In genomic region chr14:62333909-62334687, GRCm38 (mm10) we compare ENCODE assay signal across 12 mouse cellular contexts. TPM values are rescaled to one million over a fixed set of nuclear protein-coding genes. Genes with fewer than 3 reads are reported as not detected.
DNase-seq lines count a peak whose midpoint lies in the region; ATAC-seq and TF ChIP-seq lines count a peak whose summit lies in the region.
"Had no signal": no experiment of that assay in that cellular context is flagged by ENCODE, and none has a peak within 500 bp of the region (broad histone marks: within the 10 kb centered on the region; RNA-seq: fewer than 3 reads in every experiment).

No protein-coding gene starts in this region.

- no peak overlapping the region for H3K4me3 ChIP-seq in intestine, postnatal 0 days (ENCODE audit: low read depth, low read length)
- no peak overlapping the region for H3K4me3 ChIP-seq in intestine, embryonic 16.5 days (ENCODE audit: low read length)
- no peak overlapping the region for H3K4me3 ChIP-seq in neural tube, embryonic 15.5 days (replicated peaks)

- no peak overlapping the region for H3K9ac ChIP-seq in intestine, postnatal 0 days (ENCODE audit: low read depth, low read length)
- no peak overlapping the region for H3K9ac ChIP-seq in intestine, embryonic 16.5 days (ENCODE audit: low read depth, low read length)
- H3K9ac ChIP-seq in neural tube, embryonic 15.5 days (replicated peaks): no peak overlapping the region

- peak; percentile 46 for DNase-seq in 416B (ENCODE audit: low read depth)
- peak; percentile 65 for DNase-seq in A20 (ENCODE audit: low read depth, low spot score)
- DNase-seq in induced T-regulatory cell, adult 2 months (ENCODE audit: low read depth): peak; percentile 49
- DNase-seq in left cerebral cortex, postnatal 14 days (ENCODE audit: low spot score in 2 of 2): no peak
- DNase-seq in urinary bladder, adult 18-20 months (ENCODE audit: low spot score in 2 of 2): no peak
- DNase-seq: adrenal gland, adult 2 months; cerebellum, postnatal 14 days; heart, postnatal 36 days had no signal

- ATAC-seq in intestine, postnatal 0 days: no peak
- ATAC-seq in intestine, embryonic 16.5 days: no peak
- no peak for ATAC-seq in neural tube, embryonic 15.5 days (ENCODE audit: low FRiP score)

- peak; percentile 50 for TF ChIP-seq CTCF in intestine, postnatal 0 days (IDR thresholded peaks at IDR 0.05; ENCODE audit: low read depth)

- intact Hi-C loops in left cerebral cortex, postnatal 14 days (cut with DNase I): loop anchor here (5.0 to 10.0 kb wide), 3 partner anchors 123 to 762 kb away; partner anchors contain the start of gene Gucy1b2

- no peaks in the 10 kb centered on the region for H3K4me1 ChIP-seq in intestine, postnatal 0 days (replicated peaks; ENCODE audit: control insufficient read depth, insufficient read depth, low read length)
- peaks cover 7% of the 10 kb centered on the region for H3K4me1 ChIP-seq in intestine, embryonic 16.5 days (ENCODE audit: control insufficient read depth, insufficient read depth, low read length)
- peaks cover 24% of the 10 kb centered on the region for H3K4me1 ChIP-seq in neural tube, embryonic 15.5 days

- peaks cover 2% of the 10 kb centered on the region; the same call in 1 of the 2 replicates for H3K36me3 ChIP-seq in intestine, postnatal 0 days (ENCODE audit: control insufficient read depth, insufficient read depth)
- H3K36me3 ChIP-seq in intestine, embryonic 16.5 days (ENCODE audit: control insufficient read depth, insufficient read depth, low read length): no peaks in the 10 kb centered on the region
- H3K36me3 ChIP-seq in neural tube, embryonic 15.5 days: no peaks in the 10 kb centered on the region

- no peak overlapping the region for H3K27ac ChIP-seq in intestine, postnatal 0 days (ENCODE audit: low read depth, low read length)
- no peak overlapping the region for H3K27ac ChIP-seq in intestine, embryonic 16.5 days (ENCODE audit: low read length)
- H3K27ac ChIP-seq in neural tube, embryonic 15.5 days (replicated peaks): no peak overlapping the region

- no peaks in the 10 kb centered on the region for H3K9me3 ChIP-seq in intestine, postnatal 0 days (ENCODE audit: control insufficient read depth)
- no peaks in the 10 kb centered on the region for H3K9me3 ChIP-seq in intestine, embryonic 16.5 days (ENCODE audit: control insufficient read depth, low read length)
- H3K9me3 ChIP-seq in neural tube, embryonic 15.5 days (replicated peaks): no peaks in the 10 kb centered on the region

- H3K27me3 ChIP-seq in intestine, postnatal 0 days (replicated peaks; ENCODE audit: control insufficient read depth, insufficient read depth, low read length): no peaks in the 10 kb centered on the region
- no peaks in the 10 kb centered on the region for H3K27me3 ChIP-seq in intestine, embryonic 16.5 days (replicated peaks; ENCODE audit: control insufficient read depth, insufficient read depth, low read length)
- H3K27me3 ChIP-seq in neural tube, embryonic 15.5 days (replicated peaks): no peaks in the 10 kb centered on the region

- WGBS in intestine, postnatal 0 days: 78% methylated on average over 9 of the region's 9 CpGs
- WGBS in intestine, embryonic 16.5 days: 74% methylated on average over 9 of the region's 9 CpGs
- WGBS in neural tube, embryonic 15.5 days: 79% methylated on average over 9 of the region's 9 CpGs

- H3K4me2 ChIP-seq in intestine, postnatal 0 days (replicated peaks; ENCODE audit: low read depth): no peak overlapping the region
- no peak overlapping the region for H3K4me2 ChIP-seq in intestine, embryonic 16.5 days (ENCODE audit: low read depth, low read length)
- H3K4me2 ChIP-seq in neural tube, embryonic 15.5 days: no peak overlapping the region

RNA-seq across cellular contexts. Expression of gene Dleu7, which starts 41.3 kb away (rescaled TPM):
- 0.50 and 0.57 TPM in 2 replicates for polyA plus RNA-seq in intestine, postnatal 0 days (2015; fragmentation: Nextera tagmentation; extraction: Ambion mirVana)
- polyA plus RNA-seq in intestine, embryonic 16.5 days (2015; fragmentation: Nextera tagmentation; extraction: Ambion mirVana): 0.57 and 0.77 TPM in 2 replicates
- 10 to 100 TPM in 1 of 2 experiments, 1 to 10 TPM in 1; 9.7 to 10.1 TPM for total RNA-seq in left cerebral cortex, postnatal 14 days (2021)
- polyA plus RNA-seq in neural tube, embryonic 15.5 days (2015; fragmentation: Nextera tagmentation; extraction: Ambion mirVana): 13.6 and 19.9 TPM in 2 replicates
- total RNA-seq: heart, postnatal 36 days; liver, adult 2 months had no signal
- polyA plus RNA-seq: adrenal gland, adult 2 months had no signal

RNA-seq across cellular contexts. Expression of gene Rnaseh2b, which starts 41.7 kb away (rescaled TPM):
- 56.1 and 57.3 TPM in 2 replicates for polyA plus RNA-seq in intestine, postnatal 0 days (2015; fragmentation: Nextera tagmentation; extraction: Ambion mirVana)
- polyA plus RNA-seq in intestine, embryonic 16.5 days (2015; fragmentation: Nextera tagmentation; extraction: Ambion mirVana): 54.8 and 54.9 TPM in 2 replicates
- 10 to 100 TPM; 13.8 to 18.0 TPM for total RNA-seq in left cerebral cortex, postnatal 14 days (2021)
- polyA plus RNA-seq in neural tube, embryonic 15.5 days (2015; fragmentation: Nextera tagmentation; extraction: Ambion mirVana): 25.8 and 37.8 TPM in 2 replicates

Comparison
In these comparisons a context has a peak if more than half of its experiments do, and no peak if none do; other contexts are left out.
1. DNase-seq: peak in 416B (single experiment), A20 (single experiment) and induced T-regulatory cell, adult 2 months (single experiment); none in left cerebral cortex, postnatal 14 days (0 of 2) and urinary bladder, adult 18-20 months (0 of 2).